ENCODE assay signal across 22 mouse cellular contexts in the genomic region with DNA sequence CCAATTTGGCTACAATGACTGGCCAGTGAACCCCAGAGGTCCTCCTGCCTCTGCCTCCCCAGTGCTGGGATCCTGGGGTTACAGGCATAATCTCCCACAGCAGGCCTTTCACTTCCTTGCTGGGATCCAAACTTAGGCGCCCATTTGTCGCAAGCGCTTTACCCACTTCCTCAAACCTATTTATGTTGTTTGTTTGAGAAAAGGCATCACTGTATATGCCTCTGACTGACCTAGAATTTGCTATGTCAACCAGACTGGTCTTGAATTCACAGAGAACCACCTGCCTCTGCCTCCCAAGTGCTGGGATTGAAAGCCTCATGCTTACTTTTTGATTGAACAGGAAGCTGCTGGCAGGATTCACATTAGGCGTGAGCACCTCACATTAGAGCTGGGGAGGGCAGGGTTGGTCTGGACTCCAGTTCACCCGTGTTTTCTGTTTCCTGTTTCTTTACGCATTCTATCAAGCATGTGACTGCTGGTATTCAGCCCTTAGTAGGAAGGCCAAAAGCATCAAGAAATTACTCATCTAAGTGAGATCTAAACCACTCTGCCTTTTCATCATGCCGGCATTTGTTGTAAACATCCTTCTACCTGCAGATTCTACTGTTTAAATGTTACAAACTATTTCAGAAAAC. TPM values are rescaled to one million over a fixed set of nuclear protein-coding genes. Genes with fewer than 3 reads are reported as not detected.
A peak's percentile ranks its signal among the peaks of the same experiment; 100 is the strongest.
DNase-seq lines count a peak whose midpoint lies in the region; ATAC-seq and TF ChIP-seq lines count a peak whose summit lies in the region.
"Had no signal": no experiment of that assay in that cellular context is flagged by ENCODE, and none has a peak within 500 bp of the region (broad histone marks: within the 10 kb centered on the region; RNA-seq: fewer than 3 reads in every experiment).

No protein-coding gene starts in this region.

- no peaks in the 10 kb centered on the region for H3K9me3 ChIP-seq in hindbrain, embryonic 16.5 days (ENCODE audit: control insufficient read depth, low read length)
- H3K9me3 ChIP-seq: forebrain, embryonic 13.5 days; limb, embryonic 15.5 days had no signal

- H3K36me3 ChIP-seq in hindbrain, embryonic 16.5 days (ENCODE audit: control insufficient read depth, insufficient read depth, low read length): no peaks in the 10 kb centered on the region
- H3K36me3 ChIP-seq: heart, embryonic 13.5 days; hindbrain, embryonic 13.5 days; limb, embryonic 15.5 days had no signal

- no peak for TF ChIP-seq CTCF in bone marrow macrophage, adult 2 months (IDR thresholded peaks at IDR 0.05; ENCODE audit: low read depth, low read length)

- no peak overlapping the region for H3K9ac ChIP-seq in hindbrain, embryonic 16.5 days (ENCODE audit: low read depth, low read length)
- H3K9ac ChIP-seq: forebrain, embryonic 13.5 days; heart, embryonic 13.5 days; hindbrain, embryonic 13.5 days; limb, embryonic 15.5 days had no signal

- peaks cover 17% of the 10 kb centered on the region for H3K4me1 ChIP-seq in bone marrow macrophage, adult 2 months (ENCODE audit: control insufficient read depth, insufficient read depth, low read length)
- H3K4me1 ChIP-seq in hindbrain, embryonic 16.5 days (ENCODE audit: control insufficient read depth, insufficient read depth, low read depth, low read length): peaks cover 2% of the 10 kb centered on the region; the same call in 1 of the 2 replicates

- TF ChIP-seq POLR2A in bone marrow macrophage, adult 2 months (IDR thresholded peaks at IDR 0.05; ENCODE audit: borderline replicate concordance, low read depth, low read length): no peak

- WGBS in hindbrain, embryonic 16.5 days: 94% methylated on average over 7 of the region's 7 CpGs

- peak; percentile 37 for DNase-seq in layer of hippocampus, adult 9-11 months
- DNase-seq in layer of hippocampus, adult 8-10 months (ENCODE audit: low spot score in 2 of 2): no peak
- peak; percentile 19 for DNase-seq in CD4-positive helper T cell, adult 2 months (ENCODE audit: low read depth, low spot score)
- DNase-seq in right cerebral cortex, postnatal 25 days: no peak
- DNase-seq in kidney, adult 11 months: no peak
- DNase-seq: B cell, adult 2 months; cerebellum, adult 11-12 months; cerebellum, postnatal 14 days; embryo, embryonic 11 days; gastrocnemius, adult 2 months; heart, postnatal 14 days; kidney, adult 8-10 months; lung, postnatal 4 days; spleen, adult 18-20 months had no signal

- H3K27ac ChIP-seq in bone marrow macrophage, adult 2 months (ENCODE audit: insufficient read depth, low read depth, low read length): peak overlapping the region; percentile 98
- H3K27ac ChIP-seq in hindbrain, embryonic 16.5 days (ENCODE audit: low read depth, low read length): no peak overlapping the region
- H3K27ac ChIP-seq: forebrain, embryonic 13.5 days; gastrocnemius, adult 2 months; heart, embryonic 13.5 days; hindbrain, embryonic 13.5 days; limb, embryonic 15.5 days had no signal

- ATAC-seq in megakaryocyte, adult 5-6 weeks (ENCODE audit: poor library complexity, severe bottlenecking): peak; percentile 87
- ATAC-seq in hindbrain, embryonic 16.5 days: no peak
- ATAC-seq: forebrain, embryonic 13.5 days had no signal

- no peak overlapping the region for H3K4me2 ChIP-seq in hindbrain, embryonic 16.5 days (ENCODE audit: low read length)
- H3K4me2 ChIP-seq: forebrain, embryonic 13.5 days; heart, embryonic 13.5 days; hindbrain, embryonic 13.5 days; limb, embryonic 15.5 days; midbrain, embryonic 11.5 days had no signal

- no peak overlapping the region for H3K4me3 ChIP-seq in bone marrow macrophage, adult 2 months (ENCODE audit: insufficient read depth, low read length)
- H3K4me3 ChIP-seq in hindbrain, embryonic 16.5 days (ENCODE audit: low read length): no peak overlapping the region
- H3K4me3 ChIP-seq: forebrain, embryonic 13.5 days; gastrocnemius, adult 2 months; heart, embryonic 13.5 days; hindbrain, embryonic 13.5 days; limb, embryonic 15.5 days had no signal

- H3K27me3 ChIP-seq in hindbrain, embryonic 16.5 days (replicated peaks; ENCODE audit: control insufficient read depth, insufficient read depth, low read length): no peaks in the 10 kb centered on the region
- H3K27me3 ChIP-seq: forebrain, embryonic 13.5 days; heart, embryonic 13.5 days; hindbrain, embryonic 13.5 days; limb, embryonic 15.5 days had no signal

RNA-seq across cellular contexts. Expression of a gene that starts 33.0 kb away (rescaled TPM):
- total RNA-seq in layer of hippocampus, adult 8-10 months (2022): 10 to 100 TPM; 61.9 to 68.4 (median 66.1) TPM
- 169 and 178 TPM in 2 replicates for polyA plus RNA-seq in bone marrow macrophage, adult 2 months (2012; ENCODE audit: insufficient read depth, insufficient read length, missing spikeins)
- 182 and 187 TPM in 2 replicates for total RNA-seq in megakaryocyte, adult 5-6 weeks (2015)
- 63.8 and 76.0 TPM in 2 replicates for total RNA-seq in megakaryocyte, adult 5-6 weeks (2017)
- 150 and 167 TPM in 2 replicates for polyA plus RNA-seq in hindbrain, embryonic 16.5 days (2015; fragmentation: Nextera tagmentation; extraction: Ambion mirVana)

Comparison
In these comparisons a context has a peak if more than half of its experiments do, and no peak if none do; other contexts are left out.
1. DNase-seq: peak in layer of hippocampus, adult 9-11 months (single experiment) and CD4-positive helper T cell, adult 2 months (single experiment); none in layer of hippocampus, adult 8-10 months (0 of 2), right cerebral cortex, postnatal 25 days (single experiment) and kidney, adult 11 months (single experiment).